Mouse (Mus musculus) B cell, adult 2 months (primary cell): ENCODE data around the gene Gmip.

ENCODE experiments used
- DNase-seq, 2 experiments: peaks; one replicate each; pipeline ENCODE4 v3.0.0; 2022

Gene Gmip

GRCm38 (mm10) chr8:69867696-69868326 lies 59.3 kb downstream of the Gmip start:
- DNase-seq: no peak

- DNase-seq: no peak
Measured at GRCm38 (mm10) chr8:69870003-69870765, 61.7 kb downstream of the Gmip start.

GRCm38 (mm10) chr8:69870907-69871306 lies 62.4 kb downstream of the Gmip start:
- no peak for DNase-seq
